Mouse (Mus musculus) spleen, adult 2 months (tissue): ENCODE results near the gene Nampt.

ENCODE experiments used
- CTCF ChIP-seq: fragments of 200-500 bp; IDR thresholded peaks from 2 replicates; pipeline ENCODE4 v1.5.1; 2011; ENCODE audit warnings: mild to moderate bottlenecking, inconsistent platforms; ENCODE audit not compliant: insufficient read depth, insufficient read length, insufficient replicate concordance; ENCODE audit errors: extremely low read depth
- POLR2A ChIP-seq: fragments of 200-500 bp; IDR thresholded peaks from 2 replicates; pipeline ENCODE4 v1.6.1; 2011; ENCODE audit warnings: low read depth, low read length, inconsistent platforms

- TF ChIP-seq CTCF (no peak), POLR2A (no peak)
Observed at GRCm38 (mm10) chr12:32877500-32877899, 58.2 kb downstream of the Nampt start.
